Mouse (Mus musculus): Measurements from ENCODE around the gene Cst11.

GRCm38 (mm10) chr2:148806696-148807095, 35.4 kb upstream of the Cst11 start:
- TF ChIP-seq CTCF (IDR thresholded peaks at IDR 0.05; ENCODE audit: control insufficient read depth, insufficient read depth, low read length) (no peak), POLR2A (IDR thresholded peaks at IDR 0.05; ENCODE audit: borderline replicate concordance, control insufficient read depth, low read depth, low read length) (no peak)
